Mouse (Mus musculus) olfactory bulb, adult 2 months (tissue): ENCODE measurements around the gene Lmf1.

Experiments used
- CTCF ChIP-seq: fragments of 200-500 bp; IDR thresholded peaks from 2 replicates; pipeline ENCODE4 v1.5.1; 2012; ENCODE audit warnings: low read depth, mild to moderate bottlenecking, low read length, moderate library complexity; ENCODE audit not compliant: insufficient read depth
- POLR2A ChIP-seq: fragments of 200-500 bp; IDR thresholded peaks from 2 replicates; pipeline ENCODE4 v1.6.1; 2012; ENCODE audit warnings: mild to moderate bottlenecking, low read depth, low read length, moderate library complexity; ENCODE audit not compliant: insufficient read depth

DNA sequence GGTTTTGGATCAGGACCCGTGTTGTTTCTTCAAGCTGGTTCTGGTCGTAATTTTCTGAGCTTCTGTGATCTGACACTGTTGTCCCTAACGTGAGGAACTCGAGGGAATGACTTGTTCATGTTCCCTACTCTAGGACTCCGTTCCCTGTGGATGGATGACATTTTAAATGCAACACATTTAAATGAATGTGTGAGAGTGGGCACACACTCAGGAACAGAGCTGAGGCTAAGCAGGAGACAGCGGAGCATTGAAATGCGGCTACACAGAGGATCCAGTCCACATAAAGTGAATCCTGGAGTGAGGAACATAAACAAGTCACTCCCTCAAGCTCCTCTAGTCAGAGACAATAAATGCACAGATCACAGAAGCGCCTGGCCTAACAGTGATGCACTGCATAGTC, 73.4 kb downstream of the Lmf1 start:
- TF ChIP-seq POLR2A = no peak
- no peak for TF ChIP-seq CTCF
